8 mouse cellular contexts compared by ENCODE assay signal in the genomic region with DNA sequence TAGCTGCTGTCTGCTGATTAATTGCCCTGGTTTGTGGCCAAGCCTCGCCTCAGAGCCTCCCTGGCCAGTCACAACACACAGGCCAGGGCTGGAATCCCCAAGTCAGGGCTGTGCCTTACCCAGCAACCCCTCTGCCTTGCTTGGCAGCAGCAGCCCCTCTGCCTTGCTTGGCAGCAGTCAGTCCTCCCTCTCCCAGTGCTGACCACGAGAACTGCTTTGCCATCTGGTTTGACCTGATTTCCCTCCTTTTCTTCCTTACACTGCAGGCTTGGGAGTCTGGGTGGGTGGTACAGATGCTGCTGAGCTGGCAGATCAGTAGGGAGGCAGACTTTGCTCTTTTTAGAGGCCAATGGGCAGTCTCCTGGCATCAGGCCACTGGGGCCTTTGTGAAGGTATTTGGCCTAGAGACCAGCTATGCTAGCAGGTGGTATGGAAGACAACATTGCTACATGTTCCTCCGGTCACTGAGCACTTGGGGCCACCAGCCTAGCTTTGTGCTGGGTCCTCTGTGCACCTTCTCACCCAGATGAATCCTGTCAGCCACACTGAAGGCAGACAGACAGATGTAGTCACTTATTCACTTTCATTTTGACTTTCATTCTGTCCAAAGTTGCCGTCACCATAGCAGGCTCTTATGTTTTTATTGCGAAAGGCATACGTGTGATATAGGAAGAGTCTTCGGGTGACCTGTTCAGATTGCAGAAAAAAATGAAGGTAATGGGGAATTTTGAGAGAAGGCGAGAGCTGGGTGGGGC.
DNase-seq lines count a peak whose midpoint lies in the region; ATAC-seq and TF ChIP-seq lines count a peak whose summit lies in the region.

No protein-coding gene starts in this region.

- no peaks in the 10 kb centered on the region for H3K9me3 ChIP-seq in hindbrain, embryonic 15.5 days

- no peaks in the 10 kb centered on the region for H3K36me3 ChIP-seq in hindbrain, embryonic 15.5 days
- H3K36me3 ChIP-seq in myocyte (ENCODE audit: control insufficient read depth, insufficient read depth), result no peaks in the 10 kb centered on the region

- no peak overlapping the region for H3K9ac ChIP-seq in hindbrain, embryonic 15.5 days

- H3K4me1 ChIP-seq in hindbrain, embryonic 15.5 days (replicated peaks), result 0 out of 2 replicates have a peak, but pooled peaks cover 16% of the 10 kb centered on the region

- ATAC-seq in hindbrain, embryonic 15.5 days (ENCODE audit: low FRiP score, low read depth), result peak; percentile 85

- no peak overlapping the region for H3ac ChIP-seq in myocyte (ENCODE audit: control insufficient read depth, insufficient read length)

- WGBS in hindbrain, embryonic 15.5 days, result 75% methylated on average over 8 of the region's 8 CpGs

- H3K27me3 ChIP-seq in hindbrain, embryonic 15.5 days, result no peaks in the 10 kb centered on the region
- no peaks in the 10 kb centered on the region for H3K27me3 ChIP-seq in myocyte (ENCODE audit: control insufficient read depth, insufficient read depth, insufficient read length)

- no peaks in the 10 kb centered on the region for H3K79me2 ChIP-seq in myocyte (ENCODE audit: control insufficient read depth, insufficient read depth)

- TF ChIP-seq POLR2A in myocyte (IDR thresholded peaks at IDR 0.05; ENCODE audit: insufficient read length, low read depth), result no peak

- no peak overlapping the region for H3K4me3 ChIP-seq in hindbrain, embryonic 15.5 days
- H3K4me3 ChIP-seq in myocyte, result no peak overlapping the region

- intact Hi-C loops in heart, postnatal 36 days (cut with DNase I), result no loop called here
- intact Hi-C loops in left cerebral cortex, postnatal 14 days (cut with DNase I), result no loop called here

- H3K27ac ChIP-seq in hindbrain, embryonic 15.5 days (replicated peaks), result peak overlapping the region; percentile 32

- DNase-seq in heart, adult 11 months, result peak; percentile 95
- no peak for DNase-seq in heart, postnatal 36 days
- DNase-seq in CD4-positive, CD25-positive, alpha-beta regulatory T cell, adult 2 months (ENCODE audit: low read depth, low spot score), result peak; percentile 33
- DNase-seq in cerebellum, postnatal 10 days, result peak; percentile 86 to 90
- DNase-seq in left cerebral cortex, postnatal 14 days (ENCODE audit: low spot score in 2 of 2), result peak; percentile 53 to 62
- no peak for DNase-seq in natural killer cell, adult 2 months (ENCODE audit: low spot score in 2 of 2)

- no peak overlapping the region for H3K4me2 ChIP-seq in hindbrain, embryonic 15.5 days
- peak overlapping the region; percentile 46 for H3K4me2 ChIP-seq in myocyte (ENCODE audit: low read depth)

TF ChIP-seq in myocyte, 11 proteins besides CTCF, POLR2A, EP300 and RAD21:
- no peak for TF ChIP-seq TCF12 (IDR thresholded peaks at IDR 0.05; ENCODE audit: insufficient read depth, poor library complexity, severe bottlenecking)
- no peak for TF ChIP-seq TCF3 (IDR thresholded peaks at IDR 0.05; ENCODE audit: insufficient read length, low read depth)

Comparison
In these comparisons a context has a peak if more than half of its experiments do, and no peak if none do; other contexts are left out.
1. DNase-seq: peak in heart, adult 11 months (single experiment), CD4-positive, CD25-positive, alpha-beta regulatory T cell, adult 2 months (single experiment), cerebellum, postnatal 10 days (2 of 2) and left cerebral cortex, postnatal 14 days (2 of 2); none in heart, postnatal 36 days (0 of 2) and natural killer cell, adult 2 months (0 of 2).